Mouse (Mus musculus) fibroblast of lung, adult 2 months (primary cell): Measurements from ENCODE around the gene Plekhg3.

Experiments used
- DNase-seq: peaks from one replicate; pipeline ENCODE4 v3.0.0-alpha.2; 2011; ENCODE audit warnings: low read depth

Plekhg3 gene

GRCm38 (mm10) chr12:76527245-76527881 lies 3.3 kb upstream of the Plekhg3 start:
- DNase-seq: no peak

- no peak for DNase-seq
Measured at GRCm38 (mm10) chr12:76528766-76529165, 1.9 kb upstream of the Plekhg3 start.

- DNase-seq: no peak
Measured at GRCm38 (mm10) chr12:76531986-76532925, 1.6 kb downstream of the Plekhg3 start.

GRCm38 (mm10) chr12:76532926-76533376 lies 2.3 kb downstream of the Plekhg3 start:
- no peak for DNase-seq

GRCm38 (mm10) chr12:76533377-76534222 lies 2.9 kb downstream of the Plekhg3 start:
- DNase-seq: no peak

- DNase-seq: no peak
Measured at GRCm38 (mm10) chr12:76534233-76534632, 3.5 kb downstream of the Plekhg3 start.

GRCm38 (mm10) chr12:76534641-76535283 lies 4.1 kb downstream of the Plekhg3 start:
- DNase-seq: no peak

- no peak for DNase-seq
Measured at GRCm38 (mm10) chr12:76535471-76535900, 4.8 kb downstream of the Plekhg3 start.

GRCm38 (mm10) chr12:76536591-76537153 lies 6.0 kb downstream of the Plekhg3 start:
- no peak for DNase-seq

GRCm38 (mm10) chr12:76537434-76537833 lies 6.7 kb downstream of the Plekhg3 start:
- DNase-seq: no peak

GRCm38 (mm10) chr12:76540169-76540568 lies 9.5 kb downstream of the Plekhg3 start:
- DNase-seq: no peak

- DNase-seq: no peak
Measured at GRCm38 (mm10) chr12:76540701-76541221, 10.1 kb downstream of the Plekhg3 start.

- no peak for DNase-seq
Measured at GRCm38 (mm10) chr12:76541475-76541874, 10.8 kb downstream of the Plekhg3 start.

GRCm38 (mm10) chr12:76541879-76542278 lies 11.2 kb downstream of the Plekhg3 start:
- no peak for DNase-seq

GRCm38 (mm10) chr12:76545786-76546370 lies 15.2 kb downstream of the Plekhg3 start:
- no peak for DNase-seq

- DNase-seq: no peak
Measured at GRCm38 (mm10) chr12:76546383-76547276, 15.9 kb downstream of the Plekhg3 start.

GRCm38 (mm10) chr12:76547409-76548081 lies 16.9 kb downstream of the Plekhg3 start:
- no peak for DNase-seq

- DNase-seq: no peak
Measured at GRCm38 (mm10) chr12:76548082-76548423, 17.4 kb downstream of the Plekhg3 start.

- DNase-seq: no peak
Measured at GRCm38 (mm10) chr12:76549203-76549602, 18.5 kb downstream of the Plekhg3 start.
